Mouse (Mus musculus) liver, postnatal 0 days (tissue): ENCODE data around the gene Fdxacb1.

ENCODE experiments used
- CTCF ChIP-seq: sonication (generic); IDR thresholded peaks from 2 replicates; pipeline ENCODE4 v1.5.1; 2016; ENCODE audit warnings: antibody characterized with exemption, low read depth
- EP300 ChIP-seq: IDR thresholded peaks from 2 replicates; pipeline ENCODE4 v1.6.1; 2016; ENCODE audit warnings: antibody characterized with exemption, low read depth, mild to moderate bottlenecking

DNA sequence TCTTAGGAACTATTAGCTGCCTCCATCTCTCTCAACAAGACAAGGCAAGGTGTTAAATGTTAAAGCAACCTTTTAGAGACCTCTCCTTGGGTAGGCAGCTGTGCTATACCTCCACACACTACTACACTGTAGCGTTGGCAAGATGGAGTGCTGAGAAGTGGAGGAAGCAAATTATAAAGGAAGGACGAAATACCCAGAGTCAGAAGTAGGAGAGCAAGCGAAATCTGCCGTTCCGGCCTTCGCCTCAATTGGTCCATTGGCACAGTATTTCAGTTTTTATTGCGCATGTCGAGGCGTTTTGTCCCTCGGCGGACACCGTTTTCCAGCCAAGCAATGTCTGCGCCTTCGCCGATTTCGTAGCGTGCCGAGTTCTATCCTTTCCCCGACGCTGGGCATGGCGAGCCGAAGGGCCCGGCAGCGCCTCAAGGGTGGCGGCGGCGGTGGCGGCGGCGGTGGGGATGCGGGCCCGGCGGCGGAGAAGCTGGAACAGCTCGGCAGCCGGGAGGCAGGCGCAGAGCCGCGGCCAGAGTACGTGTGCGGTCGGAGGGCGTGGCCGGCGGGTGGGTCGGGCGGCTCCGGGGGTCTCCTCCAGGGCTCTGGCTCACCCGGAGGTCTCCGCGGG, 7.1 kb downstream of the Fdxacb1 start, which contains the start of the genes Alg9 and 1110032A03Rik:
- TF ChIP-seq CTCF = no peak
- no peak for TF ChIP-seq EP300
